19 mouse cellular contexts compared by ENCODE assay signal in genomic region chr9:101015324-101015723, GRCm38 (mm10).
"Had no signal": no experiment of that assay in that cellular context is flagged by ENCODE, and none has a peak within 500 bp of the region (broad histone marks: within the 10 kb centered on the region; RNA-seq: fewer than 3 reads in every experiment).

No protein-coding gene starts in this region.

- ATAC-seq: intestine, postnatal 0 days; liver, postnatal 0 days; midbrain, embryonic 13.5 days; midbrain, embryonic 16.5 days had no signal

- DNase-seq: left cerebral cortex, postnatal 4 days; liver, postnatal 0 days; lung, postnatal 36 days; retina, postnatal 1 day; right cerebral cortex, postnatal 25 days; spleen, adult 18-20 months; thymus, postnatal 25 days had no signal

- H3K9me3 ChIP-seq: limb, embryonic 15.5 days; megakaryocyte, embryonic 14.5 days; midbrain, embryonic 10.5 days; stomach, embryonic 15.5 days had no signal

- H3K4me3 ChIP-seq: limb, embryonic 12.5 days; limb, embryonic 15.5 days; megakaryocyte, embryonic 14.5 days; midbrain, embryonic 10.5 days; midbrain, embryonic 13.5 days; myocyte; neural tube, embryonic 13.5 days; stomach, embryonic 15.5 days had no signal

- H3K27ac ChIP-seq: limb, embryonic 12.5 days; limb, embryonic 15.5 days; liver, embryonic 14.5 days; midbrain, embryonic 10.5 days; midbrain, embryonic 13.5 days; neural tube, embryonic 13.5 days; stomach, embryonic 15.5 days had no signal

- H3K9ac ChIP-seq: limb, embryonic 12.5 days; limb, embryonic 15.5 days; liver, embryonic 14.5 days; liver, postnatal 0 days; midbrain, embryonic 13.5 days; neural tube, embryonic 13.5 days; stomach, embryonic 15.5 days had no signal

- H3K27me3 ChIP-seq: limb, embryonic 12.5 days; limb, embryonic 15.5 days; megakaryocyte, embryonic 14.5 days; midbrain, embryonic 13.5 days; neural tube, embryonic 13.5 days; stomach, embryonic 15.5 days had no signal

- H3K4me2 ChIP-seq: limb, embryonic 12.5 days; limb, embryonic 15.5 days; liver, embryonic 11.5 days; midbrain, embryonic 13.5 days; neural tube, embryonic 13.5 days; stomach, embryonic 15.5 days had no signal

- H3K4me1 ChIP-seq: limb, embryonic 12.5 days; limb, embryonic 15.5 days; midbrain, embryonic 10.5 days; midbrain, embryonic 13.5 days; stomach, embryonic 15.5 days had no signal
